Mouse (Mus musculus) neural tube, embryonic 11.5 days (tissue): ENCODE measurements at regions not wholly inside any gene's neighbourhood (a gene's known extent, or its start where the extent isn't known, plus 50 kb on each side); places are given as distances from the start of the nearest gene placed in this dataset.
A peak's percentile ranks its signal among the peaks of the same experiment; 100 is the strongest.

ENCODE experiments used
- ATAC-seq: fragments of 200-750 bp; cut with Nextera tagmentation; 2 replicates; pipeline ENCODE4 v1.8.0; 2017; ENCODE audit warnings: moderate number of reproducible peaks, mild to moderate bottlenecking, moderate TSS enrichment, moderate library complexity; ENCODE audit not compliant: insufficient read depth, low FRiP score, low TSS enrichment
- DNase-seq: peaks from one replicate; pipeline ENCODE4 v3.0.0-alpha.2; 2015; ENCODE audit warnings: low spot score
- H3K27ac ChIP-seq: fragments of 300-500 bp; sonication (generic); 2 replicates; pipeline ENCODE4 v1.5.1; 2014; ENCODE audit warnings: low read depth, mild to moderate bottlenecking, low read length
- H3K27me3 ChIP-seq: fragments of 300-500 bp; sonication (generic); 2 replicates; pipeline ENCODE4 v1.6.1; 2014; ENCODE audit warnings: mild to moderate bottlenecking, low read length, mixed read lengths; ENCODE audit not compliant: control insufficient read depth, insufficient read depth
- H3K36me3 ChIP-seq: fragments of 300-500 bp; sonication (generic); 2 replicates; pipeline ENCODE4 v1.6.1; 2014; ENCODE audit warnings: mild to moderate bottlenecking, low read length, moderate library complexity, mixed read lengths; ENCODE audit not compliant: control insufficient read depth, insufficient read depth
- H3K4me1 ChIP-seq: fragments of 300-500 bp; sonication (generic); 2 replicates; pipeline ENCODE4 v1.6.1; 2014; ENCODE audit warnings: low read length, mixed read lengths; ENCODE audit not compliant: control insufficient read depth, insufficient read depth
- H3K4me2 ChIP-seq: fragments of 300-500 bp; sonication (generic); 2 replicates; pipeline ENCODE4 v1.6.1; 2014; ENCODE audit warnings: low read depth, mild to moderate bottlenecking, moderate library complexity
- H3K4me3 ChIP-seq: fragments of 300-500 bp; sonication (generic); 2 replicates; pipeline ENCODE4 v1.5.1; 2014; ENCODE audit warnings: low read depth, low read length
- H3K9ac ChIP-seq: fragments of 300-500 bp; sonication (generic); 2 replicates; pipeline ENCODE4 v1.6.1; 2014; ENCODE audit warnings: mild to moderate bottlenecking, low read length
- H3K9me3 ChIP-seq: fragments of 300-500 bp; sonication (generic); 2 replicates; pipeline ENCODE4 v1.6.1; 2016; ENCODE audit warnings: low read length; ENCODE audit not compliant: control insufficient read depth
- WGBS: fragments of 180-500 bp; shearing (Covaris S2); extraction: QIAGEN DNeasy Blood & Tissue Kit; methylation state at CpG from one replicate; pipeline ENCODE4 v1.1.7; 2014; 5-methylcytosine and 5-hydroxymethylcytosine counted together

DNA sequence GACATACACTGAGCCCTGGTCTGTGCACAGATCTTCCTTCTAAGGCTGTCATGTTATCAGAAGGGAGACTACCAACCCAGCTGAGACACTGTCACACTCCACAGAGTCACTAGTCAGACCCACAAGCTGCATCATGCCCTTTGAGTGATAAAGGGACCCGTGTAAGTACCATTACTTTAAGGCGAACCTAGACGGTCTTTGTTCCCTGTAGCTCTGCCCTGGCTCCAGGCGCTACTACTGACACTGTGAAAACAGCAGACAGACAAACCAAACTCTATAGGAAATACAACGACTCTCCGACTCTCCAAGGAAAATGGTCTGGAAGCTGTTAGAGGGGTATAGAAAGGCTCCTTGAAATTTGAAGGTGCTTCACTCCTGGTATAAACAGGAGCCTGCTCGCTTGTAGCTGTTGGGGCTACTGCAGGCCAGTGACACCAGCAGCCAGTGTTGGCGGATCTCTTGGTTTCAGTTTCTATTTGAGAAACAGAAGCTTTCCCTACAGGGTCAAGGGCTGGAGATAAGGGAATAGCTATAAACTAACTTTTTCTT is 75.2 kb upstream of the Wnt7b start:
- DNase-seq: no peak

DNA sequence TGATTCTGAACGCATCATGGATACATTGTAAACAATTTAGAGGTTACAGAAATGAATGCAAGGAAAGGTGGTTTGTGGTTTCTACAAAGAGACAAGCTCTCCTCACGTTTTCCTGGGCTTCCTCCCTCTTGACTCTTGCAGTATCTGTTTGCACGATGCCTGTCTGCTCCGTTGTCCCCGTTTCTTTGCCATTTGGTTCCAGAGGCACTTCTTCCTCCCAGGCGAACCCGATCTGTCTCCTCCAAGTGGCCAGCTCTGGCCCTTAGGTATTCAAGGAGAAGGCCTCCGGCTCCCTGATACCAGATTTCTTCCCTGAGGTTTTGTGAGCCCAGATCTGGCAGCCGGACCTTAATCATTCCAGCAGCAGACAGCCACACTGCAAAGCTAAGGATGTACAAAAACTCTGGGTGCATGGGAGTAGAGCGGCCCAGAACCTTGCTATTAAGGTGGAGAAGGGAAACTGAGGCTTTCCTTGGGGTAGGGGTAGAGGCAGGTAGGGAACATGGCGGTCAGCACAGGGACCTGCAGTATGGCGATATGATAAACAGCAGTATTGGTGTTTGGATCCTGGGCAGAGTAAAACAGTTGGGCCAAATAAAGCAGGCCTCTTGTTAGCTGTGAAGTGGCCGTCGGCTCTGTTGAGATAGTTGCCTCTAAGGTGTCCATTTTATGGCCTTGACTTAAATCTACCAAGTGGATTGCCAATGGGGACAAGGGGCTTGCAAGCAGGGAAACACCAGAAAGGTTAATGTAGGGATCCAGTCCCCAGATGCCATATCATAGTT is 76.0 kb upstream of the Wnt7b start:
- Histone ChIP-seq H3K9ac (no peak overlapping the region), H3K9me3 (no peaks in the 10 kb centered on the region), H3K36me3 (no peaks in the 10 kb centered on the region), H3K27me3 (peaks cover 91% of the 10 kb centered on the region), H3K27ac (no peak overlapping the region), H3K4me2 (no peak overlapping the region), H3K4me3 (no peak overlapping the region), H3K4me1 (peaks cover 11% of the 10 kb centered on the region)
- ATAC-seq (no peak), DNase-seq (peak; percentile 9)
- 70% methylated on average over 14 of the region's 14 CpGs for WGBS

More for the DNA sequence above, 75.2 kb upstream of the Wnt7b start:
- Histone ChIP-seq H3K4me3 (no peak overlapping the region), H3K27ac (no peak overlapping the region), H3K4me2 (no peak overlapping the region), H3K27me3 (peaks cover 84% of the 10 kb centered on the region), H3K9ac (no peak overlapping the region), H3K36me3 (no peaks in the 10 kb centered on the region), H3K9me3 (no peaks in the 10 kb centered on the region), H3K4me1 (peaks cover 13% of the 10 kb centered on the region)
- 61% methylated on average over 8 of the region's 8 CpGs for WGBS
- no peak for ATAC-seq

DNA sequence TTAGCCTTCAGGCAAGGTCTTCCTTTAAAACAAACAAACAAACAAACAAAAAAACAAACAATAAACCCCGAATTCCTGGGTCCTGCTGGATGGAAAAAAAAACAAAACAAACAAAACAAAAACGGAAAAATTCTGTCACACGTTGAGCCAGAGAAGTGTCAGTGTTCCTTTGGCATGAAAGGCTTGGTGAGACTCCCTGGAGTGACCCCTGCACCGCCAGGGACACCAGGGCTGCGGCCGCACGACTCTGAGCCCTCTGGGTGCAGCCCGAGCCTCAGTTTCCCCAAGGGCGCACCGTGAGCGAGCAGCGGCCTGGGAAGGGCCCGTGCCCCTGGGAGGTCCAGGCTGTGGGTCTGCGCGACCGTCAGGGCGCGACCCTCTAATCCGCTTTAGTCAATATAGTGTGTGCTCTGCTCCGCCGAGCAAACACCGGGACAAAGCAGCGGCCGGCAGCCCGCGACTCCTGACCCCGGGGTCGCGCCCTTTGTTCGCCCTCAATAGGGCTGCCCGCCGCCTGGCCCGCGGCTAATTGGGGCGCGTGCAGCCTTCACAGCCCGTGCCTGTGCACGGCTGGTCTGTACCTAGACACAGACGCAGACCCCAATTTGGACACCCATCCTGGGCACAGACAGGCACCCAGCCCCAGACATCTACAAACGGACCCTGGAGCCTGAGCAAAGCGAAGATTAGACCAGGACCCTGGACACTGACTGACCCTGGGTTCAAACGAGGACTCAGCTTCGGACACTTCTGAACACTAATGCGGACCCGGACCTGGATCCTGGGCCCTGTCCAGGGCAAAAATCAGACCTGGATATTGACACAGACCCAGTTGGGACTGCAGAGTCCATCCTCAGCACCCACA is 74.0 kb upstream of the Ppara start:
- ATAC-seq (no peak), DNase-seq (peak; percentile 39)
- H3K27ac ChIP-seq: no peak overlapping the region
- H3K4me1 ChIP-seq: peaks cover 3% of the 10 kb centered on the region; the same call in 1 of the 2 replicates
- no peak overlapping the region for H3K9ac ChIP-seq
- no peaks in the 10 kb centered on the region for H3K9me3 ChIP-seq
- no peak overlapping the region for H3K4me2 ChIP-seq
- no peak overlapping the region for H3K4me3 ChIP-seq
- 8% methylated on average over 45 of the region's 45 CpGs for WGBS
- no peaks in the 10 kb centered on the region for H3K36me3 ChIP-seq
- H3K27me3 ChIP-seq: peaks cover 89% of the 10 kb centered on the region

DNA sequence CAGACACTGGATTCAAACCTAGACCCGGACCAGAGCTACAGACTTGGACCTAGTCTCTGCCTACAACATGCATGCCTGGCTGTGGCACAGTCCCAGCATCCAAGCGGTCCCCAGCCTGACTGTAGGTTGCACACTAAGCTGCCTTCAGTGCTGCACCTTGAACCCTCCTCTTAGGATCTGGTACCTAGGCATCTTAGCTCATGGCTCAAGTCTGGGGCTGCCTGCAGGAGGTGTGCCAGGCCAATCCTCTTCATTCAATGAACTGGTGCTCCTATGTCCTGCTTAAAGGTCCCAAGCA is 73.4 kb upstream of the Ppara start:
- no peak overlapping the region for H3K9ac ChIP-seq
- DNase-seq (no peak), ATAC-seq (no peak)
- peaks cover 3% of the 10 kb centered on the region; the same call in 1 of the 2 replicates for H3K4me1 ChIP-seq
- 75% methylated on average over 2 of the region's 2 CpGs for WGBS
- H3K36me3 ChIP-seq: no peaks in the 10 kb centered on the region
- no peaks in the 10 kb centered on the region for H3K9me3 ChIP-seq
- no peak overlapping the region for H3K27ac ChIP-seq
- H3K4me2 ChIP-seq: no peak overlapping the region
- peaks cover 84% of the 10 kb centered on the region for H3K27me3 ChIP-seq
- H3K4me3 ChIP-seq: no peak overlapping the region

DNA sequence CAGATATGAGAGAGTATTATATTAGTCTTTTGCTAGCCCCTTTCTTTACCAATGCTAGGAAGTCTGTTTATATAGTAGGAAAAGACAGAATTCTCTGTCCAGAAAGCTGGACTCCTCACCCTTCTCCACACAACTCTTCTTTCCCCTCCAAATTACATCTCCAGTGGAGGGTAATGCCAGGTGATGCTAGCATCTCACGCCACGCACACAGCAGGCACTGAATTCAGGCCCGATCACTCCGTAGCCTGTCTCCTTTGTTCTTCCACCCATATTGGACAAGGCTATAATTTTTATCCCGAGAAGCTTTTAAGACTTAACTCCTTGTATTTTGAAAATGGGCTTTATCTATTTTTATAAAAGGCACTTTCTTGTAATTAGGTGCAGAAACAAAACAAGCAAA is 73.0 kb upstream of the Ppara start:
- no peak overlapping the region for H3K4me2 ChIP-seq
- ATAC-seq: no peak
- 89% methylated on average over 5 of the region's 5 CpGs for WGBS
- no peak overlapping the region for H3K9ac ChIP-seq
- DNase-seq: no peak
- no peaks in the 10 kb centered on the region for H3K9me3 ChIP-seq
- H3K4me3 ChIP-seq: no peak overlapping the region
- H3K27ac ChIP-seq: no peak overlapping the region
- H3K4me1 ChIP-seq: peaks cover 3% of the 10 kb centered on the region; the same call in 1 of the 2 replicates
- peaks cover 86% of the 10 kb centered on the region for H3K27me3 ChIP-seq
- H3K36me3 ChIP-seq: no peaks in the 10 kb centered on the region

DNA sequence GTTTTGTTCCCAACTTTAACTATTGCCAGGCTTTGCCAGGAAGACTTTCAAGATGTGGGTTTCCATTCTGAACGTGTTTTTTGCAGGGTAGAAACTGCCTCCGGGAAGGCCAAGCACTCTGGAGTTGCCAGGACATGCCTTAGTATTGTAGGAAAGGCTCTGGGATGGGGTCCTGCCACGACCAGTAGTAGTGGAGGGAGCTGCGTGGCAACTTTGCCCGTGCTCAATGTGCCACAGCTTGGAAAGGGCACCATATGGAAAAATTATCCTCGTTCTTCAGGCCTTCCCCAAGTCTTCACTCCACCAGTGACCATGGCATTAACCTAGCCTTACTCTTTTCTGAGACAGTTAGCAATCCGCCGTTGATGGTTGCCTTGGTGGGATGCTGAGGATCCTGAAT is 72.5 kb upstream of the Ppara start:
- Histone ChIP-seq H3K9ac (no peak overlapping the region), H3K4me3 (no peak overlapping the region), H3K4me2 (no peak overlapping the region), H3K36me3 (no peaks in the 10 kb centered on the region), H3K4me1 (peaks cover 3% of the 10 kb centered on the region; the same call in 1 of the 2 replicates), H3K27me3 (peaks cover 84% of the 10 kb centered on the region), H3K9me3 (no peaks in the 10 kb centered on the region), H3K27ac (no peak overlapping the region)
- no peak for DNase-seq
- 87% methylated on average over 8 of the region's 8 CpGs for WGBS
- ATAC-seq: no peak

DNA sequence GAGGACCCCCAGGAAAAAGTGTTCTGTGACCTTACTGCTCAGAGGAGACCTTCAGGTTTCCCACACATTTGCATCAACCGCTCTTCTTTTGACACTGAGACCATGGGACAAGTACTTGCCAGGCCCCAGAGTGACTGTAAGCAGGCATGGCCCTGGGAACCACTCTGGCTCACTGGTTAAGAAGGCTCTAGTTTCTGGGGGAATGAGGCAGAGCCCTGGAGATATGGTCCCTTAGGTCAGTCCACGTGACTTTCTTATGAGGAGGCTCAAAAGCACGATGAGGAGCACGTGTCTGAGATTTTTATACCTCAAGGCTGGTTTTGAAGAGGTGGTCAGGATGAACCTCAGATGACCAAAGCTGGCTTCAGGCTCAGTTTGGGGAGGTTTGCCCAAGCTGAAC is 72.1 kb upstream of the Ppara start:
- H3K4me3 ChIP-seq: no peak overlapping the region
- WGBS: 93% methylated on average over 4 of the region's 4 CpGs
- ATAC-seq: no peak

DNA sequence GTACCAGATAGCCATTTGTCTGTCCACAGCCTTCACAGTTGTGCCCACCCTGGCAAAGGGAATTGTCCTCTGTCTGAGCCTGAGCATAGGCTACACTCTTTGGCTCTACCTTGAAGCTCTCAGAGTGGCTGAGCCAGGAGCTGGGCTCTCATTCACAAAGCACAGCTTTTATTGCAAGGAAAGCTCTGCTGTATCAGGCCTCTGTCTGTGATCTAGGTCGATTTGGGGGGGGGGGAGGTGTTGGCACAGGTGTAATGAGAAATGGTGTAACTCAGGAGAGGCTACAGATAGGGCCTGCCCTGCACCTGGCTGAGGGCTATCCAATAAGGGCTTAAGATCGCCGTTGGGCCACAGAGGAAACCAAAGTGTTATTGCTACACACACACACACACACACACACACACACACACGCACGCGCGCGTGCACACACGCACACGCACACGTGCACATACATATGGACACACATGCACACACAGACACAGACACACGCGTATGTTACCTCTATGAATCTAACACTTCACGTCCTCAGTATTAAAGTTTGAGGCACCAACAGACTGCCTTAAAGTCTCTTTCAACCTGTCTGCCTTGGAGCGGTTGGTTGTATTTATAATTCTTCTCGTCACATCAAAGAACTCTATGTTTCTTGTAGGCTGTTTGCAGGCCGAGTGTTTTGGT is 70.9 kb upstream of the Ppara start:
- H3K4me3 ChIP-seq: no peak overlapping the region
- H3K9me3 ChIP-seq: no peaks in the 10 kb centered on the region
- H3K4me1 ChIP-seq: peaks cover 3% of the 10 kb centered on the region; the same call in 1 of the 2 replicates
- no peaks in the 10 kb centered on the region for H3K36me3 ChIP-seq
- WGBS: 92% methylated on average over 17 of the region's 17 CpGs
- no peak overlapping the region for H3K4me2 ChIP-seq
- H3K27me3 ChIP-seq: peaks cover 76% of the 10 kb centered on the region
- no peak overlapping the region for H3K9ac ChIP-seq
- DNase-seq (no peak), ATAC-seq (no peak)
- H3K27ac ChIP-seq: no peak overlapping the region

More for the DNA sequence above, 72.1 kb upstream of the Ppara start:
- Histone ChIP-seq H3K36me3 (no peaks in the 10 kb centered on the region), H3K4me2 (no peak overlapping the region), H3K4me1 (peaks cover 3% of the 10 kb centered on the region; the same call in 1 of the 2 replicates), H3K9ac (no peak overlapping the region), H3K9me3 (no peaks in the 10 kb centered on the region), H3K27ac (no peak overlapping the region), H3K27me3 (peaks cover 83% of the 10 kb centered on the region)
- DNase-seq: no peak
